11 mouse cellular contexts compared by ENCODE assay signal in genomic region chr6:126384210-126385012, GRCm38 (mm10).
DNase-seq lines count a peak whose midpoint lies in the region.
"Had no signal": no experiment of that assay in that cellular context is flagged by ENCODE, and none has a peak within 500 bp of the region (broad histone marks: within the 10 kb centered on the region; RNA-seq: fewer than 3 reads in every experiment).

No protein-coding gene starts in this region.

- intact Hi-C loops in heart, postnatal 10 days (cut with DNase I): no loop called here

- peak; percentile 49 to 52 for DNase-seq in cerebellum, postnatal 10 days
- DNase-seq in cerebellum, adult 8-10 months: no peak
- peak; percentile 29 to 35 for DNase-seq in heart, postnatal 10 days
- no peak for DNase-seq in heart, postnatal 4 days
- peak; percentile 10 for DNase-seq in adipocyte (ENCODE audit: low spot score)
- DNase-seq in lung, postnatal 10 days: peak; percentile 49
- no peak for DNase-seq in embryo, embryonic 11 days
- DNase-seq in ovary, postnatal 14 days (ENCODE audit: low spot score): no peak
- DNase-seq: kidney, postnatal 14 days; midbrain, embryonic 14.5 days; retina, postnatal 1 day had no signal

Comparison
In these comparisons a context has a peak if more than half of its experiments do, and no peak if none do; other contexts are left out.
1. DNase-seq: peak in cerebellum, postnatal 10 days (2 of 2), heart, postnatal 10 days (2 of 2), adipocyte (single experiment) and lung, postnatal 10 days (single experiment); none in cerebellum, adult 8-10 months (single experiment), heart, postnatal 4 days (single experiment), embryo, embryonic 11 days (single experiment) and ovary, postnatal 14 days (single experiment).